Mouse (Mus musculus) thymus, adult 2 months (tissue): ENCODE measurements around the gene Robo2. TPM values are rescaled to one million over a fixed set of nuclear protein-coding genes. Genes with fewer than 3 reads are reported as not detected.

Experiments
- DNase-seq: peaks from one replicate; pipeline ENCODE4 v3.0.0; 2021
- H3K27ac ChIP-seq: fragments of 200-500 bp; 2 replicates; pipeline ENCODE4 v1.5.1; 2012; ENCODE audit warnings: low read length, control low read depth; ENCODE audit not compliant: control insufficient read depth, insufficient read depth
- H3K27me3 ChIP-seq: fragments of 200-500 bp; 2 replicates; pipeline ENCODE4 v1.6.1; 2012; ENCODE audit warnings: mild to moderate bottlenecking, low read length, moderate library complexity, mixed read lengths; ENCODE audit not compliant: control insufficient read depth, insufficient read depth
- H3K36me3 ChIP-seq: fragments of 200-500 bp; 2 replicates; pipeline ENCODE4 v1.6.1; 2012; ENCODE audit warnings: mild to moderate bottlenecking, low read length, moderate library complexity; ENCODE audit not compliant: control insufficient read depth, insufficient read depth
- H3K4me1 ChIP-seq: fragments of 200-500 bp; replicated peaks from 2 replicates; pipeline ENCODE4 v1.6.1; 2012; ENCODE audit warnings: low read length; ENCODE audit not compliant: control insufficient read depth, insufficient read depth
- H3K4me3 ChIP-seq: fragments of 200-500 bp; 2 replicates; pipeline ENCODE4 v1.5.1; 2012; ENCODE audit warnings: mild to moderate bottlenecking, low read length, control low read depth, moderate library complexity; ENCODE audit not compliant: control insufficient read depth, insufficient read depth
- CTCF ChIP-seq: fragments of 200-500 bp; IDR thresholded peaks from 2 replicates; pipeline ENCODE4 v1.5.1; 2012; ENCODE audit warnings: mild to moderate bottlenecking, control low read depth, low read length, moderate library complexity, borderline replicate concordance; ENCODE audit not compliant: control insufficient read depth, poor library complexity, insufficient read depth; ENCODE audit errors: extremely low read depth
- POLR2A ChIP-seq: fragments of 200-500 bp; IDR thresholded peaks from 2 replicates; pipeline ENCODE4 v1.6.1; 2012; ENCODE audit warnings: mild to moderate bottlenecking, low read length, control low read depth, moderate library complexity; ENCODE audit not compliant: control insufficient read depth, poor library complexity, insufficient read depth; ENCODE audit errors: extremely low read depth
- WGBS: fragments of 180-500 bp; shearing (Covaris S2); methylation state at CpG from one replicate; pipeline ENCODE4 v1.1.7; 2018; 5-methylcytosine and 5-hydroxymethylcytosine counted together
- polyA plus RNA-seq: library from polyadenylated mRNA; depleted of rRNA; stranded (reverse); fragments of >200 nt; gene quantifications from 2 replicates; pipeline ENCODE4 v1.2.3, GENCODE M21; 2012

The Robo2 gene
- polyA plus RNA-seq, 1 experiment: 2.2 TPM

GRCm38 (mm10) chr16:74072671-74073070 is 339.0 kb downstream of the Robo2 start:
- DNase-seq: no peak
- no peak overlapping the region for H3K4me3 ChIP-seq
- no peaks in the 10 kb centered on the region for H3K4me1 ChIP-seq
- no peaks in the 10 kb centered on the region for H3K27me3 ChIP-seq
- 99% methylated on average over 5 of the region's 5 CpGs for WGBS
- no peaks in the 10 kb centered on the region for H3K36me3 ChIP-seq
- H3K27ac ChIP-seq: no peak overlapping the region
- TF ChIP-seq CTCF (no peak), POLR2A (no peak)

GRCm38 (mm10) chr16:74070628-74071027 is 341.0 kb downstream of the Robo2 start:
- 90% methylated on average over 7 of the region's 7 CpGs for WGBS
- DNase-seq: no peak
- no peak for TF ChIP-seq POLR2A
- no peak overlapping the region for H3K27ac ChIP-seq
- H3K36me3 ChIP-seq: no peaks in the 10 kb centered on the region
- H3K4me3 ChIP-seq: no peak overlapping the region
- H3K27me3 ChIP-seq: no peaks in the 10 kb centered on the region
- H3K4me1 ChIP-seq: no peaks in the 10 kb centered on the region

- TF ChIP-seq POLR2A (no peak), CTCF (no peak)
- no peaks in the 10 kb centered on the region for H3K27me3 ChIP-seq
- 87% methylated on average over 2 of the region's 2 CpGs for WGBS
These were observed 345.7 kb downstream of the Robo2 start for GRCm38 (mm10) chr16:74065958-74066357.

GRCm38 (mm10) chr16:74061951-74062350 is 349.7 kb downstream of the Robo2 start:
- TF ChIP-seq CTCF (no peak), POLR2A (no peak)
- no peak for DNase-seq
- no peaks in the 10 kb centered on the region for H3K36me3 ChIP-seq
- H3K4me3 ChIP-seq: no peak overlapping the region
- no peak overlapping the region for H3K27ac ChIP-seq
- H3K27me3 ChIP-seq: no peaks in the 10 kb centered on the region
- H3K4me1 ChIP-seq: no peaks in the 10 kb centered on the region

More at GRCm38 (mm10) chr16:74065958-74066357, 345.7 kb downstream of the Robo2 start:
- Histone ChIP-seq H3K4me3 (no peak overlapping the region), H3K27ac (no peak overlapping the region), H3K36me3 (no peaks in the 10 kb centered on the region), H3K4me1 (no peaks in the 10 kb centered on the region)
- no peak for DNase-seq

GRCm38 (mm10) chr16:74061479-74061878 is 350.1 kb downstream of the Robo2 start:
- no peak overlapping the region for H3K27ac ChIP-seq
- no peaks in the 10 kb centered on the region for H3K27me3 ChIP-seq
- no peaks in the 10 kb centered on the region for H3K36me3 ChIP-seq
- no peak overlapping the region for H3K4me3 ChIP-seq
- no peaks in the 10 kb centered on the region for H3K4me1 ChIP-seq
- DNase-seq: no peak
- TF ChIP-seq CTCF (no peak), POLR2A (no peak)

- WGBS: 94% methylated on average over 2 of the region's 2 CpGs
- TF ChIP-seq CTCF: no peak
- no peak for TF ChIP-seq POLR2A
- H3K27ac ChIP-seq: no peak overlapping the region
These were observed 354.7 kb downstream of the Robo2 start for GRCm38 (mm10) chr16:74056886-74057285.

GRCm38 (mm10) chr16:74056210-74056609 is 355.4 kb downstream of the Robo2 start:
- no peak for TF ChIP-seq CTCF
- no peak for TF ChIP-seq POLR2A
- 88% methylated on average over 1 of the region's 1 CpGs for WGBS
- no peaks in the 10 kb centered on the region for H3K27me3 ChIP-seq
- H3K4me1 ChIP-seq: no peaks in the 10 kb centered on the region
- H3K4me3 ChIP-seq: no peak overlapping the region
- no peak overlapping the region for H3K27ac ChIP-seq
- no peak for DNase-seq
- H3K36me3 ChIP-seq: no peaks in the 10 kb centered on the region

More at GRCm38 (mm10) chr16:74056886-74057285, 354.7 kb downstream of the Robo2 start:
- no peak for DNase-seq
- H3K27me3 ChIP-seq: no peaks in the 10 kb centered on the region
- H3K4me1 ChIP-seq: no peaks in the 10 kb centered on the region
- H3K36me3 ChIP-seq: no peaks in the 10 kb centered on the region
- no peak overlapping the region for H3K4me3 ChIP-seq
